In the genomic region with DNA sequence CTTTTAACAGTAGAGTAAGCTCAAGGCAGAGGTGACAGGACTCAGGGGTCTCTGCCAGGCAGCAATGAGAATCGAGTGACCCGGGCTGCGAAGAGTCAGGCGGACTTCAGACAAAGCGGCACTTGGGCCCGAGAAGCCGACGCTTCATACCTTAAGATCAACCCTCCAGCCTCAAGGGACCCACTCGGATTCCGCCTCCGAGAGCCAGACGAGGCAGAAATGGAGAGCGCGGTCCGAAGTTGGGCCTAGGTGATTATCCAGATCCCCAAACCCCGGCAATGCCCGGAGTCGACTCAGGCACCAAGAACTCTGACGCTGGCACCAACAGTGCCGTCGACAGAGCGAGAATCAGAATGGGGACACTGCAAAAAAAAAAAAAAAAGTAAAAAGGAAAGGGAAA, we compare ENCODE assay signal across 8 mouse cellular contexts. TPM values are rescaled to one million over a fixed set of nuclear protein-coding genes. Genes with fewer than 3 reads are reported as not detected.
DNase-seq lines count a peak whose midpoint lies in the region; ATAC-seq lines count a peak whose summit lies in the region.

No protein-coding gene starts in this region.

- DNase-seq in lung, postnatal 36 days, result no peak
- peak; percentile 60 for DNase-seq in embryo, embryonic 11 days
- no peak for DNase-seq in Muller cell, postnatal 12 days (ENCODE audit: inconsistent ontology term)

- 0% methylated on average over 22 of the region's 22 CpGs for WGBS in lung, embryonic 15.5 days
- WGBS in heart, embryonic 15.5 days, result under 1% methylated on average over 22 of the region's 22 CpGs
- under 1% methylated on average over 22 of the region's 22 CpGs for WGBS in liver, embryonic 16.5 days (ENCODE audit: insufficient replicate concordance)
- under 1% methylated on average over 22 of the region's 22 CpGs for WGBS in stomach, embryonic 16.5 days

- no peaks in the 10 kb centered on the region for H3K9me3 ChIP-seq in lung, embryonic 15.5 days
- no peaks in the 10 kb centered on the region for H3K9me3 ChIP-seq in heart, embryonic 15.5 days (replicated peaks)
- no peaks in the 10 kb centered on the region for H3K9me3 ChIP-seq in liver, embryonic 16.5 days (replicated peaks; ENCODE audit: control insufficient read depth, low read length)
- no peaks in the 10 kb centered on the region for H3K9me3 ChIP-seq in stomach, embryonic 16.5 days (replicated peaks; ENCODE audit: control insufficient read depth, low read length)

- H3K4me1 ChIP-seq in lung, embryonic 15.5 days, result peaks cover 14% of the 10 kb centered on the region; the same call in 1 of the 2 replicates
- H3K4me1 ChIP-seq in heart, embryonic 15.5 days (replicated peaks), result peaks cover 12% of the 10 kb centered on the region
- H3K4me1 ChIP-seq in liver, embryonic 16.5 days (ENCODE audit: control insufficient read depth, low read depth, low read length), result peaks cover 10% of the 10 kb centered on the region
- peaks cover 7% of the 10 kb centered on the region; the same call in 1 of the 2 replicates for H3K4me1 ChIP-seq in stomach, embryonic 16.5 days (ENCODE audit: control insufficient read depth, insufficient read depth, low read length)

- H3K27me3 ChIP-seq in lung, embryonic 15.5 days, result no peaks in the 10 kb centered on the region
- no peaks in the 10 kb centered on the region for H3K27me3 ChIP-seq in heart, embryonic 15.5 days
- H3K27me3 ChIP-seq in liver, embryonic 16.5 days (ENCODE audit: control insufficient read depth, insufficient read depth, low read depth, low read length), result no peaks in the 10 kb centered on the region
- H3K27me3 ChIP-seq in stomach, embryonic 16.5 days (ENCODE audit: control insufficient read depth, insufficient read depth, low read length), result no peaks in the 10 kb centered on the region

- peak overlapping the region; percentile 63 for H3K4me2 ChIP-seq in lung, embryonic 15.5 days
- peak overlapping the region; percentile 82 for H3K4me2 ChIP-seq in heart, embryonic 15.5 days
- peak overlapping the region; percentile 77 for H3K4me2 ChIP-seq in liver, embryonic 16.5 days (ENCODE audit: low read depth, low read length)
- peak overlapping the region; percentile 90 for H3K4me2 ChIP-seq in stomach, embryonic 16.5 days (ENCODE audit: low read depth, low read length)

- H3K9ac ChIP-seq in lung, embryonic 15.5 days, result peak overlapping the region; percentile 71
- H3K9ac ChIP-seq in heart, embryonic 15.5 days, result peak overlapping the region; percentile 91
- H3K9ac ChIP-seq in liver, embryonic 16.5 days (ENCODE audit: low read depth, low read length), result peak overlapping the region; percentile 77
- H3K9ac ChIP-seq in stomach, embryonic 16.5 days (ENCODE audit: low read length), result peak overlapping the region; percentile 89

- peak overlapping the region; percentile 62 for H3K4me3 ChIP-seq in lung, embryonic 15.5 days
- H3K4me3 ChIP-seq in heart, embryonic 15.5 days, result peak overlapping the region; percentile 77
- peak overlapping the region; percentile 76 for H3K4me3 ChIP-seq in liver, embryonic 16.5 days (ENCODE audit: low read depth, low read length)
- H3K4me3 ChIP-seq in stomach, embryonic 16.5 days (replicated peaks; ENCODE audit: low read length), result peak overlapping the region; percentile 76

- ATAC-seq in lung, embryonic 15.5 days (ENCODE audit: borderline replicate concordance, extremely low read depth, low FRiP score, low TSS enrichment), result no peak
- peak; percentile 27; the same call in 1 of the 2 replicates for ATAC-seq in heart, embryonic 15.5 days (replicated peaks; ENCODE audit: insufficient number of reproducible peaks, insufficient read depth, low FRiP score, low read depth)
- ATAC-seq in liver, embryonic 16.5 days (ENCODE audit: low read depth), result peak; percentile 63
- peak; percentile 39; the same call in 1 of the 2 replicates for ATAC-seq in stomach, embryonic 16.5 days (ENCODE audit: insufficient read depth, low FRiP score)
- no peak; the same call in 1 of the 2 replicates for ATAC-seq in monocyte, adult 5-6 weeks (replicated peaks; ENCODE audit: insufficient number of reproducible peaks, low FRiP score, low TSS enrichment, poor library complexity, severe bottlenecking)

- peaks cover 12% of the 10 kb centered on the region for H3K36me3 ChIP-seq in lung, embryonic 15.5 days
- H3K36me3 ChIP-seq in heart, embryonic 15.5 days, result peaks cover 1% of the 10 kb centered on the region; the same call in 1 of the 2 replicates
- no peaks in the 10 kb centered on the region for H3K36me3 ChIP-seq in liver, embryonic 16.5 days (ENCODE audit: control insufficient read depth, insufficient read depth)
- H3K36me3 ChIP-seq in stomach, embryonic 16.5 days (ENCODE audit: control insufficient read depth, insufficient read depth, low read length), result no peaks in the 10 kb centered on the region

- 0 out of 2 replicates have a peak overlapping the region, but pooled peaks have one; percentile 37 for H3K27ac ChIP-seq in lung, embryonic 15.5 days
- peak overlapping the region; percentile 75 for H3K27ac ChIP-seq in heart, embryonic 15.5 days
- H3K27ac ChIP-seq in liver, embryonic 16.5 days (ENCODE audit: low read length), result peak overlapping the region; percentile 28; the same call in 1 of the 2 replicates
- peak overlapping the region; percentile 58 for H3K27ac ChIP-seq in stomach, embryonic 16.5 days (ENCODE audit: low read length)

RNA-seq across cellular contexts. Expression of gene Ints2, which starts 0.3 kb away (rescaled TPM):
- polyA plus RNA-seq in lung, embryonic 15.5 days (2015; fragmentation: Nextera tagmentation; extraction: Ambion mirVana), result 25.9 and 28.7 TPM in 2 replicates
- 11.8 and 12.3 TPM in 2 replicates for polyA plus RNA-seq in heart, embryonic 15.5 days (2015; fragmentation: Nextera tagmentation; extraction: Ambion mirVana)
- polyA plus RNA-seq in liver, embryonic 16.5 days (2015; fragmentation: Nextera tagmentation; extraction: Ambion mirVana), result 9.6 TPM in 2 replicates
- 22.2 and 23.0 TPM in 2 replicates for polyA plus RNA-seq in stomach, embryonic 16.5 days (2015; fragmentation: Nextera tagmentation; extraction: Ambion mirVana)
- 10.8 to 12.8 TPM (median 11.3 TPM) in 3 replicates for total RNA-seq in monocyte, adult 5-6 weeks (2017)

RNA-seq across cellular contexts. Expression of gene Brip1, which starts 56.1 kb away (rescaled TPM):
- polyA plus RNA-seq in lung, embryonic 15.5 days (2015; fragmentation: Nextera tagmentation; extraction: Ambion mirVana), result 13.9 and 14.5 TPM in 2 replicates
- 3.4 and 5.7 TPM in 2 replicates for polyA plus RNA-seq in heart, embryonic 15.5 days (2015; fragmentation: Nextera tagmentation; extraction: Ambion mirVana)
- 4.8 and 5.9 TPM in 2 replicates for polyA plus RNA-seq in liver, embryonic 16.5 days (2015; fragmentation: Nextera tagmentation; extraction: Ambion mirVana)
- polyA plus RNA-seq in stomach, embryonic 16.5 days (2015; fragmentation: Nextera tagmentation; extraction: Ambion mirVana), result 6.8 and 9.5 TPM in 2 replicates
- 0.38 to 1.3 TPM (median 1.1 TPM) in 3 replicates for total RNA-seq in monocyte, adult 5-6 weeks (2017)

Comparison
In these comparisons a context has a peak if more than half of its experiments do, and no peak if none do; other contexts are left out.
1. ATAC-seq: peak in heart, embryonic 15.5 days (single experiment), liver, embryonic 16.5 days (single experiment) and stomach, embryonic 16.5 days (single experiment); none in lung, embryonic 15.5 days (single experiment) and monocyte, adult 5-6 weeks (single experiment).
2. Peak in every context shown above with its lines, with median percentiles within 50 percentile points of each other: H3K27ac ChIP-seq, H3K4me2 ChIP-seq, H3K4me3 ChIP-seq and H3K9ac ChIP-seq.